Mouse (Mus musculus) gastrocnemius, postnatal 10 days (tissue): ENCODE measurements at regions not wholly inside any gene's neighbourhood (a gene's known extent, or its start where the extent isn't known, plus 50 kb on each side); places are given as distances from the start of the nearest gene placed in this dataset.
A peak's percentile ranks its signal among the peaks of the same experiment; 100 is the strongest.

Experiments used
- DNase-seq: peaks from one replicate; pipeline ENCODE4 v3.0.0; 2021; ENCODE audit warnings: mixed read lengths

GRCm38 (mm10) chr16:65916831-65917230 lies 101.8 kb downstream of the Vgll3 start:
- DNase-seq, result no peak

- DNase-seq, result no peak
These were observed 110.9 kb downstream of the Vgll3 start for GRCm38 (mm10) chr16:65925986-65926385.

- no peak for DNase-seq
These were observed 148.8 kb downstream of the Vgll3 start for GRCm38 (mm10) chr16:65963829-65964228.

- no peak for DNase-seq
These were observed 149.2 kb downstream of the Vgll3 start for GRCm38 (mm10) chr16:65964260-65964659.

GRCm38 (mm10) chr16:65977075-65977474 lies 162.0 kb downstream of the Vgll3 start:
- no peak for DNase-seq

GRCm38 (mm10) chr16:65987186-65987585 lies 172.1 kb downstream of the Vgll3 start:
- no peak for DNase-seq

- no peak for DNase-seq
These were observed 184.3 kb downstream of the Vgll3 start for GRCm38 (mm10) chr16:65999343-65999742.

- no peak for DNase-seq
These were observed 185.7 kb downstream of the Vgll3 start for GRCm38 (mm10) chr16:66000728-66001273.

GRCm38 (mm10) chr16:66004689-66005088 lies 189.6 kb downstream of the Vgll3 start:
- peak; percentile 15 for DNase-seq

GRCm38 (mm10) chr16:66005954-66006580 lies 191.0 kb downstream of the Vgll3 start:
- peak; percentile 39 for DNase-seq

GRCm38 (mm10) chr16:66013608-66014007 lies 198.6 kb downstream of the Vgll3 start:
- no peak for DNase-seq

GRCm38 (mm10) chr16:66014861-66015602 lies 200.0 kb downstream of the Vgll3 start:
- DNase-seq, result no peak

- no peak for DNase-seq
These were observed 202.0 kb downstream of the Vgll3 start for GRCm38 (mm10) chr16:66017040-66017439.

- no peak for DNase-seq
These were observed 208.3 kb downstream of the Vgll3 start for GRCm38 (mm10) chr16:66023397-66023796.
